Comparison of ENCODE assay signal across 20 mouse cellular contexts in genomic region chr5:123714622-123715021, GRCm38 (mm10).
"Had no signal": no experiment of that assay in that cellular context is flagged by ENCODE, and none has a peak within 500 bp of the region (broad histone marks: within the 10 kb centered on the region; RNA-seq: fewer than 3 reads in every experiment).

No protein-coding gene starts in this region.

- H3K4me3 ChIP-seq: layer of hippocampus, adult 2 months; left cerebral cortex, adult 2 months; lung, embryonic 15.5 days; midbrain, embryonic 12.5 days; midbrain, embryonic 15.5 days; myocyte; neural tube, embryonic 13.5 days; stomach, embryonic 15.5 days had no signal

- H3K27ac ChIP-seq: kidney, postnatal 0 days; layer of hippocampus, adult 2 months; left cerebral cortex, adult 2 months; liver, embryonic 14.5 days; lung, embryonic 15.5 days; midbrain, embryonic 12.5 days; midbrain, embryonic 15.5 days; neural tube, embryonic 13.5 days; stomach, embryonic 15.5 days had no signal

- ATAC-seq: midbrain, embryonic 15.5 days had no signal

- H3K4me2 ChIP-seq: lung, embryonic 15.5 days; midbrain, embryonic 12.5 days; midbrain, embryonic 15.5 days; neural tube, embryonic 13.5 days; stomach, embryonic 15.5 days had no signal

- H3K27me3 ChIP-seq: lung, embryonic 15.5 days; midbrain, embryonic 12.5 days; midbrain, embryonic 15.5 days; neural tube, embryonic 13.5 days; stomach, embryonic 15.5 days had no signal

- H3K9me3 ChIP-seq: lung, embryonic 15.5 days; midbrain, embryonic 12.5 days; midbrain, embryonic 15.5 days; neural tube, embryonic 13.5 days; stomach, embryonic 15.5 days had no signal

- DNase-seq: kidney, adult 2 months; kidney, postnatal 25 days; layer of hippocampus, postnatal 36 days; lung, adult 18-20 months; lung, postnatal 10 days; lung, postnatal 36 days; retina, postnatal 1 day; right cerebral cortex, postnatal 25 days; spleen, adult 18-20 months; thymus, postnatal 36 days had no signal

- H3K9ac ChIP-seq: liver, embryonic 14.5 days; lung, embryonic 15.5 days; midbrain, embryonic 12.5 days; midbrain, embryonic 15.5 days; neural tube, embryonic 13.5 days; stomach, embryonic 15.5 days had no signal
